Mouse (Mus musculus) gastrocnemius, postnatal 10 days (tissue): ENCODE data around the gene Ppie. TPM values are rescaled to one million over a fixed set of nuclear protein-coding genes. Genes with fewer than 3 reads are reported as not detected.
A peak's percentile ranks its signal among the peaks of the same experiment; 100 is the strongest.
"Not testable (repeated sequence)": the region's sequence is repeated elsewhere in the genome, so short reads cannot be mapped to it uniquely, and the experiment has no call there.

Experiments used
- DNase-seq: peaks from one replicate; pipeline ENCODE4 v3.0.0; 2021; ENCODE audit warnings: mixed read lengths
- total RNA-seq, 2 experiments: library from RNA; stranded (reverse); gene quantifications; 2 replicates each; pipeline ENCODE4 v1.2.3; 2021

Gene Ppie
- total RNA-seq, 2 experiments from 2014 or later = 23.5 to 24.0 TPM

DNA sequence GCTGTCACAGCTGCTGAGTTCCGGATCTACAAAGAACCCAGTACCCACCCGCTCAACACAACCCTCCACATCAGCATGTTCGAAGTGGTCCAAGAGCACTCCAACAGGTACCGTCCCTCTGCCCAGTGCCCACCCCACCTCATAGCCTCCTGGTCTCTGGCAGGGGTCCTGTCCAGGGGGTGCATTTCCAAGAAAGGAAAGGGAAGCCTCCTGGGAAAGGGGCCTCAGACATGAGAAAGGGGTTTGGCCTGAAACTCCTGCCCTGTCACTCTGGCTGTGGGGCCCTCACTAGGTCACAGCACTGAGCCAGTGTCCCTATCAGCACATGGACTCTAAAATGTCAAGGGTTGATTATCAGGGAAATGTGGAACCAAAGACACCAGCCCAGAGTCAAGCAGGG is 25.1 kb downstream of the Ppie start:
- not testable (repeated sequence) for DNase-seq

DNA sequence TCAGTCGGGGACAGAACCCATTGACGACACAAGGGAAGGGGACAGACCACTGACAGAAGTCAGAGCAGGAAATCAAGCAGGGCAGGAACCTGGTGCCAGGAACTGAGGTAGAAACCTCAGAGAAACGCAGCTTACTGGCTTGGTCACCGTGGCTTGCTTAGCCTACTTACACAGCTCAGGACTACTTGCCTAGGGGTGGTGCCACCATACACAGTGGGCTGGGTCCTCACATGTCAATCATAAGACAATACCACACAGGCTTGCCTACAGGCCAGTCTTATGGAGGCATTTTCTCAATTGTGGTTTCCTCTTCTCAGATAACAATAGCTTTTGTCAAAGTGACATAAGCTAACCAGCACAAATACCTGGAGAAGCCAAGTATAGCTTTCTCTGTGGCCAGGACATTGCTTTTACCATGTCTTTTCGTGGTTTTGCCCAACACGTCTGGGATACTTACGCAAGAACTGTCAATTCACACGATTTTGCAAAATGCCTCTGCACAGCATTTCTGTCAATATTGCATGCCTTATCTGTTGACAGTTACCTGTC is 27.5 kb downstream of the Ppie start:
- DNase-seq = no peak

GRCm38 (mm10) chr4:123111275-123111983 is 28.3 kb downstream of the Ppie start:
- DNase-seq = not testable (repeated sequence)

DNA sequence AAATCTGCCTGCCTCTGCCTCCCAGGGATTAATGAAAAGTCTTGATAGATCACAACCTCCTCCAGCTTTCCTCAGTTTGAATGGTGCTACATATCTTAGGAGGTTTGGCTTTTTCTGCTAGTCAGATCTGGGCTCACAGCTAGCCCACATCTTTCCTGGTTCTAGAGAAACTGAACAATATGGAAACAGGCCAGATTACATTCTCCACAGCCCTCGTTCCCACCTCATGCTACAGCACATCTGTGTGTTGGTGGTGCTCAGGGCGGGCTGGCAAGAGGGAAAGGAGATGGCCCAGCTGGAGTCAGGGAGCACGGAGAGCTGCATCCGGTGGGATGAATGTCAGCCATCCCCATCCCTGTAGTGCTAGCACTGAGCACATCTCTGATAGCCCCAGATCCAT is 29.0 kb downstream of the Ppie start:
- no peak for DNase-seq

GRCm38 (mm10) chr4:123108056-123108455 is 31.7 kb downstream of the Ppie start:
- DNase-seq = no peak

DNA sequence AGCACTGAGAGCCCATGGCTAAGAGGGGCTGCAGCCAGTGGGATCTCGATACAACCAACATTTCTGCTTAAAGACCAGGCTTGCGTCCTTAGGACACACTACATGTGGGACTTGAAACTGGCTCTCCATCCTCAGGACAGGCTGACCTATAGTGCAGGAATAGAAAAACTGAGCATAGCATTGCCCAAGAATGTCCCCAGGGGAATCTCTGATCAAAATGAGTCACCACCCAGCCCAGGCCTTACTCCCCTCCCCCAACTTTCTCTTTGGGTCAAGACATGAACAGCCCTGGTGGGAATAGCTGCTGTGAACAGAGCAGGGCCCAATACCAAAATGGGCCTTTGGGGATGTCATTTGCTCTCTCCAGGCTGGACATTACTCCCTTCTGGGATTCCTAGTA is 32.9 kb downstream of the Ppie start:
- DNase-seq = no peak

DNA sequence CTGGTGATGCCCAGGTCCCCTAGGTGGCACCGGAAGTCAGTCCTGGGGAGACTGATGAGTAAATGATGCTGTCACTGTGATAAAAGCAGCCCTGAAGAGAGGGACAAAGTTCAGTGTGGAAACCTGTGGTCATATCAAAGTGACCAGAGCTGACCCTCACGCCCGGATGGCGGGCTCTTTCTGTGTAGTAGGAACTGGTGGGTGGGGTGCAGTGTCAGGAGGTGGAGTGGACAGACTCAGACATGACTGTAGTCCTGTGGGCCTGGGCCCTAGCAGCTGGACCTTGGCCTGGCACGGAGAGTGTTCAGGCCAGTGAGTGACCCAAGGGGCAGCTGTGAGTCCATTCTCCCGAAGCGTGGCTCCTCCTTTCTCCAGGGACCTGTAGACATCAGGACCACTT is 33.8 kb downstream of the Ppie start:
- not testable (repeated sequence) for DNase-seq

DNA sequence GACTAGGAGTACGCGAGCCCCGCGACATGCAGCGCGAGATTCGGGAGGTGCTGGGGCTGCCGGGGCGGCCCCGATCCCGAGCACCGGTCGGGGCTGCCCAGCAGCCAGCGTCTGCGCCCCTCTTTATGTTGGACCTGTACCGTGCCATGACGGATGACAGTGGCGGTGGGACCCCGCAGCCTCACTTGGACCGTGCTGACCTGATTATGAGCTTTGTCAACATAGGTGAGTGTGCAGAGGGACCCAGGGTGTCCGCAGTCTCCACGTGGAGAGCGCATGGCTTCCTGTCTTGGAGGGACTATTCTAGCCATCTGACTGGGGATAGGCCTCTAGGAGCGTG is 34.3 kb downstream of the Ppie start:
- no peak for DNase-seq

DNA sequence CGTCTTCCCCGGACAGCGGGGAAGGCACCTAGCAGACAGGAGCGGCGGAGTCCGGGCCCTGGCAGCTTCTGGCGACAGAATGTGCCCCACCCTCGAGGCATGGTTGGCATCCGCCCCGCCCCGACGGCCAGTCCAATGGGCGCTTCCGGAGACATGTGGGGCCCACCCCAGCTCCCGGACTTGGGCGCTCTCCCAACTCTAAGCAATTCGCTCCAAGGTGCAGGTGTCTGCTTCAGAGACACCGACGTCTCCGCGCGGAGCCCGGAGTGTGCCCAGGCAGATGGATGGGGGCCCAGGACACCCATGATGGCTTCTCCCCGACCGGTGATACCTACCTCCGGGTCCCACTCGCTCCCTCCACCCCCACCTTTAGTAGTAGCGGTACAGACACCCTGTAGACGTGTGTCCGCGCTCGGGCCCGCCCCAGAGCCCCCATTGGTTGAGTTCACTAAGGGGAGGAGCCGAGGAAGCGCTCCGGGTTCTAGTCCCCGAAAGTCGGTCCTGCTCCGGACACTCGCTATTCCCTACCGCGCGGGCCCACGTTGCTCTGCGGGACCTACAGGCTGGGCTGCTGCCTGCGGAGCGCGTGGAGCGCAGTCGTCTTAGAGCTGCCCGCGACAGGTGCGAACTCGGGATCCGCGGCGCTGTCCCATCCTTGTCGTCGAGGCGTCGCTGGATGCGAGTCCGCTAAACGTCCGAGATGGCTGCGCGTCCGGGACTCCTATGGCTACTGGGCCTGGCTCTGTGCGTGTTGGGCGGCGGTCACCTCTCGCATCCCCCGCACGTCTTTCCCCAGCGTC is 34.9 kb downstream of the Ppie start, which contains the start of gene Bmp8b:
Bmp8b (plus strand) TSS at position 515 of the 800 bp plus-strand sequence.
- DNase-seq = peak; percentile 12

- no peak for DNase-seq
These were observed 45.9 kb downstream of the Ppie start for GRCm38 (mm10) chr4:123093869-123094268.

- DNase-seq = no peak
These were observed 46.5 kb downstream of the Ppie start for GRCm38 (mm10) chr4:123093064-123093776.

GRCm38 (mm10) chr4:123092621-123093020 is 47.1 kb downstream of the Ppie start:
- no peak for DNase-seq

GRCm38 (mm10) chr4:123086381-123086780 is 53.4 kb downstream of the Ppie start:
- DNase-seq = no peak

DNA sequence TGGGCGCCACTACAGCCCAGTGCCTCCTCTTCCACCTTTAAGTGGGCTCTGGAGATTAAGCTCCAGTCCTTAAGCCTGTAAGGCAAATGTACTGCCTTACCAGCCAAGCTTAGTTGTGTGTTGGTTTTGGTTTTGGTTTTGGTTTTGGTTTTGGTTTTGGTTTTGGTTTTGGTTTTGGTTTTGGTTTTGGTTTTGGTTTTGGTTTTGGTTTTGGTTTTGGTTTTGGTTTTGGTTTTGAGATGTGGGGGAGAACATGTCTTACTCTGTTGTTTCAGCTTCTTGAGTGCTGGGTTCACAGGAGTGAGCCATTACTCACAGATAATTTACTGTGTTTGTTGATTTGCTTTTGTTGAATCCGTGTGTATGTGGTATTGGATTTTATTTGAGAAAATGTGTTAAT is 54.5 kb downstream of the Ppie start:
- DNase-seq = no peak

DNA sequence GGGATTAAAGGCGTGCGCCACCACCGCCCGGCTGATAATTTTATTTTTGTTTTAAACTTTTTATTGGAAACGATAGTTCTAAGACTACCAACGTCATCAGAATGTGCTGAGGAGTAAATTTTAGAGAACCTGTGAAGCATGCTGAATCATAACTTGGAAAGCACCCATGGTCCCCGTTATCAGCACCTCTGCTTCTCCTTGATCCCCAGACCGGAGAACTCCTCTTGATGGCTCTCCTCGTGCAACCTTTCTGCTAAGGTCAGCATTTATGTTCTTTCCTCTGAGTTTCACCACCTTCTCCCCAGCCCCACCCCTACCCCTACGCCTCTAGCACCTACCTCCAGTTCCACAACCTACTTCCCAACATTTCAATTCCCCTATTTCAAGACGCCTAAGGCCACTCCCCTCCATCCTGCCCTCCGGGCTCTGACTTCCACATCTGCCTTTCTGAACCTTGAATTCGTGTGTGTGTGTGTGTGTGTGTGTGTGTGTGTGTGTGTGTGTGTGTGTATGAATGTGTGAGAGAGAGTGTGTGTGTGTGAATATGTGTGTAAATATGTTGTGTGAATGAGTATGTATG is 56.3 kb downstream of the Ppie start:
- no peak for DNase-seq

- peak; percentile 50 for DNase-seq
These were observed 57.2 kb downstream of the Ppie start for GRCm38 (mm10) chr4:123082283-123083163.

GRCm38 (mm10) chr4:123080791-123081190 is 59.0 kb downstream of the Ppie start:
- DNase-seq = peak; percentile 20

DNA sequence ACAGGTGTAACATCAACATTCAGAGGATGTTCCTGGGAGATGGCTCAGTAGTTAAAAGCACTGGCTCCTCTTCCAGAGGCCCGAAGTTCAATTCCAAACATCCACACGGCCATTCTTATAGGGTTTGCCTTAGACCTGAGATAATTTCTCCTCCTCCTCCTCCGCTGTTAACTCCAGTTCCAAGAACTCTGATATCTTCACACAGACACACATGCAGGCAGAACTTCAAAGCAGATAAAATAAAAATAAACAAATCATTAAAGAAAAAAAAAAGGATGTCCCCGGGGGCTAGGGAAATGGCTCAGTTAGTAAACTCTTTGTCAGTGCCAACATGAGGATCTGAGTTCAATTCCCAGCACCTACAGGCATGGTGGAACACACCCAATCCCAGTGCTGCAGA is 61.5 kb downstream of the Ppie start:
- no peak for DNase-seq
